Mouse (Mus musculus) heart, postnatal 0 days (tissue): ENCODE measurements at regions not wholly inside any gene's neighbourhood (a gene's known extent, or its start where the extent isn't known, plus 50 kb on each side); places are given as distances from the start of the nearest gene placed in this dataset.

Experiments
- ATAC-seq: fragments of 200-750 bp; cut with Nextera tagmentation; 2 replicates; pipeline ENCODE4 v1.8.0; 2017; ENCODE audit warnings: low read depth, moderate number of reproducible peaks, moderate library complexity; ENCODE audit not compliant: insufficient read depth
- DNase-seq: peaks from one replicate; pipeline ENCODE4 v3.0.0-alpha.2; 2016; ENCODE audit warnings: low spot score
- H3K27ac ChIP-seq: fragments of 300-500 bp; sonication (generic); 2 replicates; pipeline ENCODE4 v1.5.1; 2014; ENCODE audit warnings: low read depth, mild to moderate bottlenecking
- H3K27me3 ChIP-seq: fragments of 300-500 bp; sonication (generic); 2 replicates; pipeline ENCODE4 v1.6.1; 2014; ENCODE audit warnings: low read length, mixed read lengths; ENCODE audit not compliant: control insufficient read depth, insufficient read depth
- H3K36me3 ChIP-seq: fragments of 300-500 bp; sonication (generic); replicated peaks from 2 replicates; pipeline ENCODE4 v1.6.1; 2014; ENCODE audit warnings: low read length, mixed read lengths; ENCODE audit not compliant: control insufficient read depth, insufficient read depth
- H3K4me1 ChIP-seq: fragments of 300-500 bp; sonication (generic); 2 replicates; pipeline ENCODE4 v1.6.1; 2014; ENCODE audit warnings: antibody characterized with exemption; ENCODE audit not compliant: control insufficient read depth, insufficient read depth
- H3K4me2 ChIP-seq: fragments of 300-500 bp; sonication (generic); 2 replicates; pipeline ENCODE4 v1.6.1; 2014; ENCODE audit warnings: low read depth, mild to moderate bottlenecking, low read length, moderate library complexity
- H3K4me3 ChIP-seq: fragments of 300-500 bp; sonication (generic); 2 replicates; pipeline ENCODE4 v1.5.1; 2014; ENCODE audit warnings: low read depth, low read length
- H3K9ac ChIP-seq: fragments of 300-500 bp; sonication (generic); replicated peaks from 2 replicates; pipeline ENCODE4 v1.6.1; 2014; ENCODE audit warnings: low read depth, low read length, mixed read lengths
- H3K9me3 ChIP-seq: fragments of 300-500 bp; sonication (generic); replicated peaks from 2 replicates; pipeline ENCODE4 v1.6.1; 2016; ENCODE audit warnings: low read length; ENCODE audit not compliant: control insufficient read depth
- CTCF ChIP-seq: IDR thresholded peaks from 2 replicates; pipeline ENCODE4 v1.5.1; 2016; ENCODE audit warnings: antibody characterized with exemption, control low read depth, low read depth
- EP300 ChIP-seq: IDR thresholded peaks from 2 replicates; pipeline ENCODE4 v1.6.1; 2016; ENCODE audit warnings: antibody characterized with exemption, low read depth
- WGBS: fragments of 180-500 bp; shearing (Covaris S2); extraction: QIAGEN DNeasy Blood & Tissue Kit; methylation state at CpG from one replicate; pipeline ENCODE4 v1.1.7; 2014; 5-methylcytosine and 5-hydroxymethylcytosine counted together

GRCm38 (mm10) chr2:133614672-133615071, 62.7 kb downstream of the Bmp2 start:
- H3K9me3 ChIP-seq: no peaks in the 10 kb centered on the region
- no peak overlapping the region for H3K4me3 ChIP-seq
- WGBS: 22% methylated on average over 4 of the region's 4 CpGs
- H3K9ac ChIP-seq: no peak overlapping the region
- DNase-seq (peak; percentile 37), ATAC-seq (no peak)
- no peaks in the 10 kb centered on the region for H3K4me1 ChIP-seq
- TF ChIP-seq EP300 (no peak), CTCF (peak; percentile 71)
- no peaks in the 10 kb centered on the region for H3K27me3 ChIP-seq
- no peak overlapping the region for H3K4me2 ChIP-seq
- no peak overlapping the region for H3K27ac ChIP-seq
- H3K36me3 ChIP-seq: no peaks in the 10 kb centered on the region

DNA sequence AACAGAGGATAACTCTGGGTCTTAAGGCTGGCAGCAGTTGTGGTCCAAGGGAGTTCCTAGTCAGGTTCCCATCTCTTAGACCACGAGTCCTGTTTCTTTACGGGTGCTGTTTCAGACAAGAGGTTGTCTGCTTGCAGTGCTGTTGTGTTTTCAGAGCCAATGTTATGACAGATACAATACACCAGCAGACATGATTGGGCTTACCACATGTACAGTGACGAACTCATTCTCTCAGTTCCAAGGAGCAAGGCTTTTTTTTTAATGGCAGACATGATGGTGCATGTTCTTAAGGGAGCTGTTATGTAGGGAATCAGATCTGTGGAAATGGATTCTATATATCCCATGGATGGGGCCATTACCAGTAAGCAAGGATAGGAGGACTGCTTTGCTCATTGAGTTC, 63.3 kb downstream of the Bmp2 start:
- H3K4me3 ChIP-seq: no peak overlapping the region
- no peak for DNase-seq
- no peak for ATAC-seq
- 77% methylated on average over 3 of the region's 3 CpGs for WGBS
- H3K9ac ChIP-seq: no peak overlapping the region
- H3K36me3 ChIP-seq: no peaks in the 10 kb centered on the region
- no peaks in the 10 kb centered on the region for H3K9me3 ChIP-seq
- no peak overlapping the region for H3K27ac ChIP-seq
- H3K4me2 ChIP-seq: no peak overlapping the region
- no peaks in the 10 kb centered on the region for H3K4me1 ChIP-seq
- H3K27me3 ChIP-seq: no peaks in the 10 kb centered on the region
- TF ChIP-seq EP300 (no peak), CTCF (no peak)

GRCm38 (mm10) chr2:133617317-133617835, 65.4 kb downstream of the Bmp2 start:
- Histone ChIP-seq H3K9ac (no peak overlapping the region), H3K4me3 (no peak overlapping the region), H3K4me1 (no peaks in the 10 kb centered on the region), H3K36me3 (no peaks in the 10 kb centered on the region), H3K27me3 (no peaks in the 10 kb centered on the region), H3K9me3 (no peaks in the 10 kb centered on the region), H3K4me2 (no peak overlapping the region), H3K27ac (no peak overlapping the region)
- DNase-seq (no peak), ATAC-seq (no peak)
- TF ChIP-seq EP300 (no peak), CTCF (no peak)
- 60% methylated on average over 3 of the region's 3 CpGs for WGBS

- WGBS: 18% methylated on average over 2 of the region's 2 CpGs
These were observed 70.6 kb downstream of the Bmp2 start for GRCm38 (mm10) chr2:133622523-133622922.

GRCm38 (mm10) chr2:133625542-133625941, 73.6 kb downstream of the Bmp2 start:
- no peaks in the 10 kb centered on the region for H3K4me1 ChIP-seq
- 58% methylated on average over 2 of the region's 2 CpGs for WGBS
- TF ChIP-seq CTCF: no peak
- TF ChIP-seq EP300: no peak

More at GRCm38 (mm10) chr2:133622523-133622922, 70.6 kb downstream of the Bmp2 start:
- Histone ChIP-seq H3K4me3 (no peak overlapping the region), H3K9me3 (no peaks in the 10 kb centered on the region), H3K36me3 (no peaks in the 10 kb centered on the region), H3K4me2 (no peak overlapping the region), H3K4me1 (no peaks in the 10 kb centered on the region), H3K9ac (no peak overlapping the region), H3K27ac (no peak overlapping the region), H3K27me3 (no peaks in the 10 kb centered on the region)
- ATAC-seq (no peak), DNase-seq (no peak)
- TF ChIP-seq EP300: no peak
- TF ChIP-seq CTCF: no peak

GRCm38 (mm10) chr2:133628874-133629273, 76.9 kb downstream of the Bmp2 start:
- no peaks in the 10 kb centered on the region for H3K36me3 ChIP-seq
- H3K4me3 ChIP-seq: no peak overlapping the region
- TF ChIP-seq CTCF (no peak), EP300 (no peak)
- ATAC-seq: no peak
- 85% methylated on average over 6 of the region's 6 CpGs for WGBS
- no peaks in the 10 kb centered on the region for H3K27me3 ChIP-seq
- H3K4me1 ChIP-seq: no peaks in the 10 kb centered on the region
- no peak overlapping the region for H3K9ac ChIP-seq
- no peaks in the 10 kb centered on the region for H3K9me3 ChIP-seq
- no peak overlapping the region for H3K27ac ChIP-seq
- no peak for DNase-seq
- no peak overlapping the region for H3K4me2 ChIP-seq

More at GRCm38 (mm10) chr2:133625542-133625941, 73.6 kb downstream of the Bmp2 start:
- H3K9me3 ChIP-seq: no peaks in the 10 kb centered on the region
- DNase-seq (no peak), ATAC-seq (no peak)
- no peak overlapping the region for H3K9ac ChIP-seq
- H3K27ac ChIP-seq: no peak overlapping the region
- H3K36me3 ChIP-seq: no peaks in the 10 kb centered on the region
- no peaks in the 10 kb centered on the region for H3K27me3 ChIP-seq
- H3K4me2 ChIP-seq: no peak overlapping the region
- no peak overlapping the region for H3K4me3 ChIP-seq
